Mouse (Mus musculus) megakaryocyte, embryonic 14.5 days (primary cell): ENCODE measurements around the gene Ccdc85b.

ENCODE experiments used
- FLI1 ChIP-seq: IDR thresholded peaks from 2 replicates; pipeline ENCODE4 v1.6.1; 2012; ENCODE audit warnings: low read length, inconsistent platforms, mixed read lengths
- GATA1 ChIP-seq: IDR thresholded peaks from 3 replicates; pipeline ENCODE4 v1.6.1; 2012; ENCODE audit warnings: mixed read lengths, low read length, inconsistent platforms, borderline replicate concordance

DNA sequence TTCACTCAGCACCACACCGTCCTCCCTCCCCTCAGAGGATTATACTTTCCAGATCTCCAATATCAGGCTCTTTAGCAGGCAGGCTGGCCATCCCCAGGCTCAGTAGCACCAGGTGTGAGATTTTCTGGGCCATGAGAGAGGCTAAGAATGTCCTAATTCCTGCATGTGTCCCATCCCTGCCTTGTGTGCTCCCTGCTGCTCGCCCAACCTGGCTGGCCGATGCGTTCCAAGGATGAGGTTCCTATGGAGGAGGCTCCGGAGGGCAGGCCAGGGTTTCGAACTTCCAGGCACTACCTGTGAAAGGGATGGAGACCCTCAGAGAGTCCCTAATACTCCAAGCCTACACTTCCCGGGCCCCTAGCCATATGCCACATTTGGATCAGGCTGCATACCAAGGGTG lies 28.1 kb upstream of the Ccdc85b start:
- TF ChIP-seq GATA1 (no peak), FLI1 (no peak)
